Mouse (Mus musculus) gastrocnemius, postnatal 10 days (tissue): ENCODE data around the gene Tgfb1. TPM values are rescaled to one million over a fixed set of nuclear protein-coding genes. Genes with fewer than 3 reads are reported as not detected.
A peak's percentile ranks its signal among the peaks of the same experiment; 100 is the strongest.

Experiments
- DNase-seq: peaks from one replicate; pipeline ENCODE4 v3.0.0; 2021; ENCODE audit warnings: mixed read lengths
- long read RNA-seq, 2 experiments: library from polyadenylated mRNA; stranded (forward); transcript quantifications; one replicate each; pipeline ENCODE4 v2.0.0; 2021
- total RNA-seq, 2 experiments: library from RNA; stranded (reverse); gene quantifications; 2 replicates each; pipeline ENCODE4 v1.2.3; 2021

The Tgfb1 gene
- 10 to 100 TPM; 15.2 to 25.6 TPM for total RNA-seq
- long read RNA-seq, experiment 1, transcript Tgfb1-201 (7 exons, 2,175 nt), result major isoform, 12 of 13 reads
- long read RNA-seq, experiment 1, partial matches to known transcripts, result 0 of 13 reads
- long read RNA-seq, experiment 1, other reads (novel, unspliced or antisense), result 1 of 13 reads
- long read RNA-seq, experiment 2, transcript Tgfb1-201 (7 exons, 2,175 nt), result major isoform, 17 of 17 reads
- long read RNA-seq, experiment 2, partial matches to known transcripts, result 0 of 17 reads
- long read RNA-seq, experiment 2, other reads (novel, unspliced or antisense), result 0 of 17 reads

- peak; percentile 72 for DNase-seq
These were observed at the start of gene Tgfb1 for GRCm38 (mm10) chr7:25686680-25687531. Gene Tgfb1 (plus strand): TSS chr7:25687002.

GRCm38 (mm10) chr7:25637099-25637498 lies 49.7 kb upstream of the Tgfb1 start:
- DNase-seq, result no peak

- no peak for DNase-seq
These were observed 47.0 kb upstream of the Tgfb1 start for GRCm38 (mm10) chr7:25639754-25640153.

GRCm38 (mm10) chr7:25644136-25644535 lies 42.7 kb upstream of the Tgfb1 start:
- DNase-seq, result no peak

GRCm38 (mm10) chr7:25644631-25645030 lies 42.2 kb upstream of the Tgfb1 start:
- no peak for DNase-seq

GRCm38 (mm10) chr7:25645074-25645473 lies 41.7 kb upstream of the Tgfb1 start:
- DNase-seq, result no peak

- no peak for DNase-seq
These were observed 39.2 kb upstream of the Tgfb1 start for GRCm38 (mm10) chr7:25647574-25648123.

GRCm38 (mm10) chr7:25649839-25650238 lies 37.0 kb upstream of the Tgfb1 start:
- no peak for DNase-seq

- DNase-seq, result no peak
These were observed 35.5 kb upstream of the Tgfb1 start for GRCm38 (mm10) chr7:25651281-25651680.

- no peak for DNase-seq
These were observed 34.5 kb upstream of the Tgfb1 start for GRCm38 (mm10) chr7:25652244-25652759.

GRCm38 (mm10) chr7:25655601-25656428 lies 31.0 kb upstream of the Tgfb1 start:
- no peak for DNase-seq

- DNase-seq, result no peak
These were observed 29.0 kb upstream of the Tgfb1 start for GRCm38 (mm10) chr7:25657785-25658184.

- peak; percentile 97 for DNase-seq
These were observed 27.9 kb upstream of the Tgfb1 start, which contains the start of the genes Bckdha and Exosc5 for GRCm38 (mm10) chr7:25658657-25659472. Gene Bckdha (minus strand): TSS chr7:25658981. Gene Exosc5 (plus strand): TSS chr7:25659164.

GRCm38 (mm10) chr7:25666381-25666780 lies 20.4 kb upstream of the Tgfb1 start:
- DNase-seq, result no peak

- DNase-seq, result no peak
These were observed 17.6 kb upstream of the Tgfb1 start for GRCm38 (mm10) chr7:25669158-25669557.

GRCm38 (mm10) chr7:25669631-25670030 lies 17.2 kb upstream of the Tgfb1 start:
- no peak for DNase-seq

GRCm38 (mm10) chr7:25670096-25670495 lies 16.7 kb upstream of the Tgfb1 start:
- no peak for DNase-seq

- no peak for DNase-seq
These were observed 15.1 kb upstream of the Tgfb1 start for GRCm38 (mm10) chr7:25671686-25672085.

- DNase-seq, result no peak
These were observed 14.4 kb upstream of the Tgfb1 start for GRCm38 (mm10) chr7:25672442-25672841.

- DNase-seq, result no peak
These were observed 12.5 kb upstream of the Tgfb1 start for GRCm38 (mm10) chr7:25674297-25674696.

GRCm38 (mm10) chr7:25674719-25675300 lies 12.0 kb upstream of the Tgfb1 start, which contains the start of gene Tmem91:
Gene Tmem91 (minus strand): TSS chr7:25675166.
- DNase-seq, result no peak
